Mouse (Mus musculus) heart, postnatal 4 days (tissue): ENCODE results near the gene Hoxc5. TPM values are rescaled to one million over a fixed set of nuclear protein-coding genes. Genes with fewer than 3 reads are reported as not detected.
A peak's percentile ranks its signal among the peaks of the same experiment; 100 is the strongest.

ENCODE experiments used
- DNase-seq: peaks from one replicate; pipeline ENCODE4 v3.0.0; 2021
- total RNA-seq, 2 experiments: library from RNA; stranded (reverse); gene quantifications; 2 replicates each; pipeline ENCODE4 v1.2.3; 2021

Gene Hoxc5
- total RNA-seq, 2 experiments from 2014 or later, result not detected

GRCm38 (mm10) chr15:102967511-102968397 lies 511 bp downstream of the Hoxc5 start:
- no peak for DNase-seq

- no peak for DNase-seq
Measured at GRCm38 (mm10) chr15:102969296-102969695, 2.1 kb downstream of the Hoxc5 start.

GRCm38 (mm10) chr15:102970740-102971139 lies 3.5 kb downstream of the Hoxc5 start:
- no peak for DNase-seq

- DNase-seq, result no peak
Measured at GRCm38 (mm10) chr15:102972254-102972653, 5.0 kb downstream of the Hoxc5 start.

GRCm38 (mm10) chr15:102972753-102973152 lies 5.5 kb downstream of the Hoxc5 start:
- DNase-seq, result no peak

- no peak for DNase-seq
Measured at GRCm38 (mm10) chr15:102975034-102975433, 7.8 kb downstream of the Hoxc5 start.

GRCm38 (mm10) chr15:102975688-102976111 lies 8.5 kb downstream of the Hoxc5 start:
- no peak for DNase-seq

- DNase-seq, result no peak
Measured at GRCm38 (mm10) chr15:102976171-102976570, 8.9 kb downstream of the Hoxc5 start, which contains the start of gene Hoxc9. Gene Hoxc9, plus strand, starts transcription at chr15:102976439.

- no peak for DNase-seq
Measured at GRCm38 (mm10) chr15:102976631-102977422, 9.6 kb downstream of the Hoxc5 start.

GRCm38 (mm10) chr15:102977423-102977974 lies 10.3 kb downstream of the Hoxc5 start:
- DNase-seq, result no peak

GRCm38 (mm10) chr15:102978615-102979515 lies 11.6 kb downstream of the Hoxc5 start:
- no peak for DNase-seq

- DNase-seq, result no peak
Measured at GRCm38 (mm10) chr15:102979936-102980335, 12.7 kb downstream of the Hoxc5 start.

- no peak for DNase-seq
Measured at GRCm38 (mm10) chr15:102980352-102980751, 13.1 kb downstream of the Hoxc5 start.

GRCm38 (mm10) chr15:102980912-102981311 lies 13.7 kb downstream of the Hoxc5 start:
- no peak for DNase-seq

- DNase-seq, result no peak
Measured at GRCm38 (mm10) chr15:102981379-102982288, 14.4 kb downstream of the Hoxc5 start.

- no peak for DNase-seq
Measured at GRCm38 (mm10) chr15:102983716-102984115, 16.5 kb downstream of the Hoxc5 start.

GRCm38 (mm10) chr15:102984521-102984920 lies 17.3 kb downstream of the Hoxc5 start:
- DNase-seq, result no peak

- DNase-seq, result no peak
Measured at GRCm38 (mm10) chr15:102984925-102985324, 17.7 kb downstream of the Hoxc5 start.

- DNase-seq, result peak; percentile 97
Measured at GRCm38 (mm10) chr15:102987124-102987833, 20.0 kb downstream of the Hoxc5 start.

GRCm38 (mm10) chr15:102988078-102988477 lies 20.8 kb downstream of the Hoxc5 start:
- DNase-seq, result no peak
